Mouse (Mus musculus) ES-E14 (cell line): ENCODE data around the gene Creld2.

Experiments
- CHD2 ChIP-seq: IDR thresholded peaks from 2 replicates; pipeline ENCODE4 v1.6.1; 2014; ENCODE audit warnings: mild to moderate bottlenecking, low read depth, low read length, inconsistent platforms
- HCFC1 ChIP-seq: IDR thresholded peaks from 2 replicates; pipeline ENCODE4 v1.6.1; 2012; ENCODE audit warnings: low read length, inconsistent platforms, borderline replicate concordance; ENCODE audit not compliant: insufficient read depth
- ZNF384 ChIP-seq: IDR thresholded peaks from 2 replicates; pipeline ENCODE4 v1.6.1; 2012; ENCODE audit warnings: low read depth, low read length, inconsistent platforms

DNA sequence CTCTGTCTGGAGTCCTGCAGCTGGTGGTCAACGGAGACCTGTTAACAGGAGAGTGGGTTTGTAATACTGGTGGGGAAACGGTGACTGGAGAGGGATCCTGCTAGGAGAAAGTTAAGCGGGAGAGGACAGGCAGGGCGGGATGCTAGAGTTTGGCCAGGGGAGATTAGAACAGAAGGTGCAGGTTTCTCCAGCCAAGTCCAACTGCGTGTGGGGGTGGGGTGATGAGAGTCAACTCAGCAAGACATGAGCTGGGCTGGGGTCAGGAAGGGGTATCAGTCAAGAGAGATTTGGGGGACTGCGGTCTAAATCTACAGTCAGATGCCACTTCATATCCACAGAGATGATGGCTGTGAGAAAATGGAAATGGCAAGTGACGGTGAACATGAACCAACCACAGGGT lies 25.5 kb downstream of the Creld2 start:
- TF ChIP-seq ZNF384 (no peak), CHD2 (no peak), HCFC1 (no peak)
